Mouse (Mus musculus) cerebellum, adult 9-11 months (tissue): ENCODE measurements around the gene Dlgap5.
A peak's percentile ranks its signal among the peaks of the same experiment; 100 is the strongest.

Source experiments
- DNase-seq: peaks from one replicate; pipeline ENCODE4 v3.0.0; 2022

Dlgap5 gene

DNA sequence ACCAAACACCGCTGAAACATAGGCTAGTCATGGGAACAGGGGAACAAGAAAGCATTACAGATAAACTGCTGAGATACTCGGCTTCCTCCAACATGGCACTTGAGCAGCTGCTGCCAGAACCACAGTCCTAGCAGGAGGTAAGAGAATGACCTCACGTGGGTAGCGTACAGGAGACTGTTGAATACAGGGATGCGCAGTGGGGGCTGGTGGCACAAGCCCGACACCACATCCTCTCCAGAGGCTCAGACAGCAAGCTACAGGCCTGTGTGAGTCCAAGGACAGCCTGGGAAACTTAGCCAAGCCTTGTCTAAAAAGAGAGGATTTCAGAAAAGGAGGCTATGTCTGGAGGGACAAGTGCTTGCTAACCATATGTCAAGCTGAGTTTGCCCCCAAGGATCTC, 23.2 kb downstream of the Dlgap5 start:
- DNase-seq: no peak

DNA sequence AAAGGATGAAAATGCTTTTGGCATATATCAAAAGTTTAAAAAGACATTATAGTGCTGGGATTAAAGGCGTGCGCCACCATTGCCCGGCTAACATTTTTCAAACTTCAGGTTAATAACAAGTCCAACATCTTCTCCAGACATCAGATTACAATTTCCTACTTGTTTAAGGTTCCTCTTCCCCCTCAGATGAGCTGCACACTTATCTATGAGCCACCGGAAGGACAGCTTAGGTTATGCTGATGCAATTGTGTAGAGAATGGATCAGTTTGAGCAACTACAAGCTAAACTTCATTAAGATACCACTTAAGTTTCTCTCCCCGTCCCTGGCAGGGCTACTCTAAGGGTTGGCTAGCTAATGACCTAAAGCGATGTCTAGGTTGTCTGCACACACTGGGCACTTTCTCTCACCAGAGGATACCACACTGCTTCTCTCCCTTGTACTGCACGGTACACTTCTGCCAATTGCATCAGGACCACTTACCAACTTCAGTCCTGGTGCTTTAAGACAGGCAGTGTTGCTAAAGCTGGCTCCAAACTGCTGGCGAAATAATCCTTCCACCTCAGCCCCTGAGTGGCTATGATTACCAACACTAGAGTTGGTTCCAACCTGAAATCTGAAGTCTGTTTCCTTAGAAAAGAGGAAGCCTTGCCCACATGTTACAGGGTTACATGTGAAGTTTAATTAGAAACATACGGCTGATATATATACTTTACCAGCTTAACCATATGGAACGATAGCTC, 24.7 kb downstream of the Dlgap5 start:
- no peak for DNase-seq

DNA sequence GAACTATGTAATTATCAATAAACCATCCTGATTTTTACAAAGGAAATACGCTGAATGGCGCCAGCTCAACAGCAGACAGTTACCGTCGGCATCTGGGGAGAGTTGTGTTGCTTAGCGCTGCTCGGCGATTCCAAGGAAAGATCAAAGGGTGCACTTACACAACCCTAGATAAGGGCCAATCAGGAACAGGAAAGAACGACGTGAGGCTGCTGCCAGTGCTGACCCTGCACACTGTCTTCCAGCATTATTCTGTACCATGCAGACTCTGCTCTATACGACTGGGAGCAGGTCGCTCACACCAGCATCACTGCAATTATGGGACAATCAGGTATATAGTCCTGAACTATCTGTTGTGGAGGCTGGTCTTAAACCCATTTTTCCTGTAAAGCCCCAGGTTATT, 32.1 kb downstream of the Dlgap5 start:
- DNase-seq: no peak

DNA sequence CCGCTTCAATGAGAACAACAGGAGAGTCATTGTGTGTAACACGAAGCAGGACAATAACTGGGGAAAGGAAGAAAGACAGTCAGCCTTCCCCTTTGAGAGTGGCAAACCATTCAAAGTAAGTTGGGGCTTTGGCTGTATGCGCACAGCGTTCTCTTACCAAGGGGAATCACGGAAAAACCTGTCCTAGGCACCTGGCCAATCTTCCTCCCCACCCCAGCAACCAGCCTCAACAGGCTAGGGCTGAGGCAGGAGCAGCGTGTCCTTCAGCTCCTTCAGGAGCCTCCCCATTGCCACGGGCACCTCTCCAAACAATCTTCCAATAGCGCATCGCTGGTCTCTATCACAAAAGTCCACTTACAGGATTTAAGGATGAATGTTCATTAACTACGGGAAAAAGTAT, 33.6 kb downstream of the Dlgap5 start:
- DNase-seq: no peak

DNA sequence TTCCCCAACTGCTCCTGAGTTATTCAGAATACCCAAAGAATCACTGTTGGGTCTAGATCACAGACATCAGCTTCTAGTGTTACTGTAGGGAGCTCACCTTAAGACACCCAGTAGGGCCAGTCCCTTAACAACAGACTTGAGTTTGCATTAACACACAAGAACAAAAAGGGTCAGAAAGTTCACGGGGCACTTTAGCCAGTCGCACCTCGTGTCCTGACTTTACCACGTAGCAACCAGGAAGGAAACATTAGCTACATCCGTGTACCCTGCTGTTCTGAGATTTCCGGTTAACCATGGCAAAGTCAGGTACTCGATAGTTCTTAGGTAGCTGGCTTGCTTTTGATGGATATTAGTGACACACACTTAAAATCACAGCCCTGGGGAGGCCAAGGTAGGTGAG, 34.3 kb downstream of the Dlgap5 start:
- no peak for DNase-seq

DNA sequence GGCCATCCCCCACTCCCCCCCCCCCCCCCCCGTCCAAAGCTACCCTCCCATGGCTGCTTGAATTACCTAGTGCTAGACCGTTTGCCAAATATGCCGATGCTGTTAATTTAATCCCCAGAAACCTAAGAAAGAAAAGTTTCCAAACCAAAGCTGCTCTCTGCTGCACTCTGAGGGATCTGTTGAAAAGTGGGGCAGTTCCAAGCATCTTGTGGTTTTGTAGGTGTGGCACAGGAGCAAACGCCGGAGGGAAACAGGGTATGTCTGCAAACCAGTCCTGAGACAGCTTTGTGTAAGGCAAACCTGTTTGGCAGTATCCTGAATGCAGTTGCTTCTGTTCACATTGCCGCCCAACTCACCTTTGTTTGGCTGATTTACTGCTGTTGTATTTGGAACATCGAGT, 39.9 kb downstream of the Dlgap5 start:
- no peak for DNase-seq

DNA sequence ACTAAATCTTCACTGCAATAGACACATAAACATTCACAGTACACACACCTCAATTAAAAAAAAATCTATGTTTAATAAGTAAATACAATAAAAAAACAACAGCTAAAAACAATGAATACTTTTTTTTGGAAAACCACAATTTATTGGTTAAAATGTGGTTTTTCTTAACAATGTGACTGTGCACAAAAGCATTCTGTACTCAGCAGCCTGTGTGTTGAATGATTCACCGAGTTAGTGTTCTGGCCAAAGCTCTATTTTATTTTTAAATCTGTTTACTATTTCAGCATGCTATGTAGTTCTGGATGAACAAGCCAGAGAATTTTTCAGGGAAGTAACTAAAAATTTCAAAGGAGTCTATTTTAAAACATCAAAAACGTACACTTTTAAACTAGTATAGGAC, 41.7 kb downstream of the Dlgap5 start:
- no peak for DNase-seq

DNA sequence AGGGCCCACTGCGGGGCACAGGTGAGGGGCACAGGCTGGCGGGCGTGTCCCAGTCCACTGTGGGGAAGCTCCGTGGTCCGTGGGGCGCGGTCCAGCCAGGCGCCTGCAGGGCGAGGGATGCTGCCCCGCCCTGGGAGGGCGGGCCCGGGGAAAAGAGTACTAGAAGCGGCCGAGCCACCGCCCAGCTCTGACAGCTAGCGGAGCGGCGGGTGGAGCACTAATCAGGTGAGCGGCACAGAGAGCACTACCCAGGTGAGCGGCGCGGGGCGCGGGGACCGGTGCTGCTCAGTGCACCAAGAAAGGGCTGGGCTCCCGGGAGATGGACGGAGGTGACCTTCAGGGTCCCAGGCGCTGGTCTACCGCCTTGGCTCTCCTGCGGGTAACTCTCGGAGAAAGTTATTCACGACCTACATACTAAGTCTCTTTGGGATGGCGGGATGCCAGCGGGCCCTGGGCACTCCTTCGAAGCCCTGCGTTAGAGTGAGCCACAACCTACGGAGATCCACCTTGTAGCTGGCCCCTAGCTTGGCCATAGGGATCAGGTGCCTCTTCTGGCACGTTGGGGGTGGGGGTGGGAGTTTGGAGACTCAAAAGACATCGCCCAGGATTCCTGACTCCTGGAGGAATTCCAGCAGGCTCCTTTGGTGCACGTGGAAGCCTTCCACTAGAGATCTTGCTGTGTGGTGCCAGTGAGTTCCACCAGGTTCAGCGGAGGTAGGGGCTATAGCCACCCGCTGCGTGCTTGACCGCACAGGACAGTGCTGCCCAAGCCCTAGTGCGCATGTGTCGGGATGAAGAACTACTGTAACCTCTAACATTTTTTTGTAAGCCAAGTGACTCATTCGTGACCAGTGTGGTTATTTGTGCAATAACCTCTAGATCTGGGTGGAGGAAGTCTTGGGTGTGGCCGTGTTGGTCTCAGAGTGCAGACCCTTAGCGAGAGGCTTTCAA, 44.2 kb downstream of the Dlgap5 start:
- no peak for DNase-seq

DNA sequence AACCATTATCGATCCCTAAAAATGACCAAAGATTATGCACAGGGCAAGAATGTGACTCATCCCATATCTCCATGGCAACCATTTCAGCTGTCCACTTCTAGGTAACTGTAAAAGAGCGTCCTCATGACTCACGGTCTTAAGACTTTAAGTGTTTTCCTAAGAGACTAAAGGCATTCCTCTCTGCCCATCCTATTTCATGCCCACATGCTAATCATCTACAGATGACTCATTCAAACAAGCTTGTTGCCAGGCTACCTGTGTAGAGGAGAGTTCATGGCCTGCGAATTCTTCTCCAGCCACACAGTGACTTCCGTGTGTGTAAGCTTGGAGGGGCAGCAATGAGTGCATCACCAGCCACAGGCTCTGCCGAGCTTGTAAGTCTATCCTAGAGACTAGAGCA, 46.5 kb downstream of the Dlgap5 start:
- no peak for DNase-seq

DNA sequence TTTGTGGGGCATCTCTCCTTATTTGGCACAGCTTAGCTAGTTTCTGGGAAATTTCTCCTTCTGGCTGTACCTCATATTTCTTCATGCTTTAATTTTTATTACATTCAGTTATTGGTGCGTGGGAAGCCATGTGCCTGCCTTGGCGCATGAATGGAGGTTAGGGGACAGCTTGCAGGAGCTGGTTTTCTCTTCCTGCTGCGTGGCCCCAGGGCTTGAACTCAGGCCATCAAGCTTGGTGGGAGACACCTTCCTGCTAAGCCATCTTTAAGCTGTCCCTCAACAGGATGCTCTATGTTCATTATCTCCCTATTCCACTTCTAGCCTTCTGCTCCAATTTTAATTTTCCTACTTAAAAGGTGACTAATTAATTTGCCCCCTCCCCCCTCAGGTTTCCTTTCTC, 47.4 kb downstream of the Dlgap5 start:
- DNase-seq: no peak

DNA sequence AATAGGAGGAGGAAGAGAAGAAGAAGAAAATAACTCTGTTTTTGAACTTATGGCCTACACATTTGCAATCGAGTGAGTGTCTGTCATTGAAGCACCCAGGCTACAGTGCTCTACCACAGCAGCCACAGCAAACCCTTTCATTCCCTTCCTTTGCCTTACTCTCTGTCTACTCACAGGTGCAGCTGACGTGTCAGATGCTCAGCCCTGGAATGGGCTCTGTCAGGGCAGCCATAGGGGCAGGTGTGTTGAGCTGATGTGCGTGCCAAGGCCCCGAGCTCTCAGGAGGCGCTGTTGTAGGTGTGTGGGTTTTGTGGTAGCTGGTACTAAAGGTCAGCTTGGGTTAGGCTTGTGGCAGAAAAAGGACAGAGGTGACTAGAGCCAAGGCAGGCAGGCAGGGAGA, 48.5 kb downstream of the Dlgap5 start:
- no peak for DNase-seq

DNA sequence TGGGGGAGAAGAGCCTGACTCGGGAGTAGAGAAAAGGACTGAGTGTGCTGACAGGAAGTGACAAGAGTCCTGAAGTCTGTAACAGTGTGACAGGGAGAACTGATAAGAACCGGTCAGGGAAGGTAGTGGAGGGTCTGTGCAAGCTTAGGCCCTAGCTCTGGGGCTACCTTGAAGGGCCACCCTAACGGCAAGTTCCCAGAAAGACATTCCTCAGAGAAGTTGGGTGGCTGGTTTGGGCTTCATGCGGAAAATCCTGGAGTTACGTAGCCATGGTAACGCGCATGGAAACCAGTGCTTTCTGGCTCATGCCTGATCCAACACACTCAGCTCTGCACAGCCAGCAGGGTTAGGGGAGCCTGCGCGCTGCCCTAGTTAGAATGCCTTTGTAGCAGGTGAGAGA, 50.7 kb downstream of the Dlgap5 start, which contains the start of gene Lgals3:
Gene Lgals3, plus strand, starts transcription at position 291 of the 400 bp plus-strand sequence.
- no peak for DNase-seq

DNA sequence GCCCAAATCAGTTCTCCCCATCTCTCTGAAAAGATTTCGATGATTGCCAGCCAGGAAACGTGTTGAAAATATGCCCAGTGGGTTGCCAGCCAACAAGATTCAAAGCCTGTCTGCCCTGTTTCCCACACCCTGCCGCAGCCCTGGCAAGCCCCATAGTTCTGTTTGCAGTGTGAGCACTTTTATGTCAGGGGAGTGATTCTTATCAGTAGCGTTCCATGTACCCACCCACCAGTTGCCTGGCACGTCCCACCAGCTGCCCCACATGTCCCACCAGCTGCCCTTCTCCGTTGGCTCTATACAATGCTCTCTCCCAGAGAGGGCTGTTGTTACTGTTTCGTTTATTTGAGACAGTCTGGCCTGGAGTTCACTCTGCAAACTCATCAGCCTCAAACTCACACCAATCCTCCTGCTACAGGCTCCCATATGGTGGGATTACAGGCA, 51.3 kb downstream of the Dlgap5 start:
- DNase-seq: peak; percentile 22

DNA sequence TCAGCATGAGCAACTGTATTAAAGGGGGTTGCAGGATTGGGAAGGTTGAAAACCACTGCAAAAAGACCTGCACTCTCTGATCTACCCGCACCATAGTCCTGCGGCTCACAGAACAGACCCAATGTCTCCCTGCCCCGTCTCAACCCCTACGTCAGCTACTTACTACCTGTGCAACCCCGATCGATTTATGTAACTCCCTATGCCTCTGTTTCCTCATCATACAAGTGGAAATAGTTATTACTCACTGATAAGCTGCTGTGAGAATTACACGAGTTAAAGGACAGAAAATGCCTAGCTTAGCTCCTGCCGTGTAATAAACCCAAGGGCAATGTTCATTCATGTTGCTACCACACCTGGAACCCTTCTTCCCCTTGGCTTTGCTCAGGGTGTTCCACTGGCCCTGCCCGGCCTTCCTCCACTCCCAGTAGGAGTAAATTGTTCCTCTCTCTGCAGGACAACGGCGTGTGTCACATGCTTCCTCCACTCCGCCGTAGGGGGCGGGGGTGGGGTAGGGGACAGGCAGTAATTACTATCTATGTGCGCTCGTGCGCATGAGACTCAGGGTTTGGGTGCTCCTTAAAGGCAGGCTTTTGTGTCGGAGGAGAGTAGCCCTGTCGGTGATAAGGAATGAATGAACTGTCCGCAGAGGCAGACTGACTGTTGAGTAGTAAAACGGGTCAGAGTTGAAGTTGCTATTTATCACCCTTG, 53.3 kb downstream of the Dlgap5 start:
- DNase-seq: no peak

DNA sequence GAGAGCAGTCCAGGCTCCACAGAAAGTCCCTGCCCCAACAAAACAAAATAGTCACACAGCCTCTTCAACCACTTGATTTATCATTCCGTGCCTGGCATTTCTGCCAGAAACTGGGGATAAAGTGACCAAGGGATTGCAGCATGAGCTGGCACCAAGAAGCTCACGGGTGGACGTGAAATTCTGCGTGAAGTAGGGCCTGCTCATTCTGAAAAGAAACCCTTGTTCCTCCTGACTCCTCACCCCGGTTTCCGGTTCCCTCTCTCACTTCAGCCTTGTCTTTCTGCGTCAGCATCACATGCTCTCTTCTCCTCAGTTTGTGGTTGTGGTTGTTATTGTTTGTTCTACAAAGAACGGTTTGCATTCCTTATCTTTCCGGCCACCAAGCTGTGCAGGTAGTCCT, 56.3 kb downstream of the Dlgap5 start:
- DNase-seq: no peak

DNA sequence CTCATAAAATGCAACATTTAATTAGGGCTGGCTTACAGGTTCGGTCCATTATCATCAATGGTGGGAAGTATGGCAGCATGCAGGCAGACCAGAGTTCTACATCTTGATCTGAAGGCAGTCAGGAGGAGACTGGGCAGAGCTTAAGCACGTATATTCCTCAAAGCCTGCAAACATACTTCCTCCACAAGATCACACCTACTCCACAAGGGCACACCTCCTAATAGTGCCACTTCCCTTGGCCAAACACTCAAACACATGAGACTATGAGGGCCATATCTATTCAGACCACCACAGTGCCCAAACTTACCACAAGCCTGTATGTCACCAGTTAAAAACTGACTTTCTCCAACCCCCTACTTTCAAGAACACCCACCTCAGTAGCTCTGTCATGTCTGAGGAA, 56.8 kb downstream of the Dlgap5 start:
- DNase-seq: no peak

DNA sequence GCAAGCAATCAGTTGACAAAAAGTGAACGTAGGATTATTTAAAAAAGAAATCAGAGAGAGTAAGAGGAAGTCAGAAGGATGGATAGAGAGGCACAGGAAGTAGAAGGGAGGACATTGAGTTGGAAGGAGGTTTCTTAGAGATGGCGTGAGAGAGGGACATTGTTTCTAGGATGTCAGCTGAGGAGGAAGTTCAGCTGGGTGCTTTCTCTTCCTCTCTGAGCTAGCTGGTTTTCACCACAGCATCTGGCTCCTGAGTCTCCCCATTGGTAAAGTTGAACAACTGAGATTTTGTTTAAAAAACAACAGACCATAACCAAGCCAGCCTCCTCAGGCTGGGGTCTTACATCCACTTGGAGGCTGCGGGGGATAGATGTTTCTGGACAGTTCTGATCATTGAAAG, 58.6 kb downstream of the Dlgap5 start:
- DNase-seq: no peak

DNA sequence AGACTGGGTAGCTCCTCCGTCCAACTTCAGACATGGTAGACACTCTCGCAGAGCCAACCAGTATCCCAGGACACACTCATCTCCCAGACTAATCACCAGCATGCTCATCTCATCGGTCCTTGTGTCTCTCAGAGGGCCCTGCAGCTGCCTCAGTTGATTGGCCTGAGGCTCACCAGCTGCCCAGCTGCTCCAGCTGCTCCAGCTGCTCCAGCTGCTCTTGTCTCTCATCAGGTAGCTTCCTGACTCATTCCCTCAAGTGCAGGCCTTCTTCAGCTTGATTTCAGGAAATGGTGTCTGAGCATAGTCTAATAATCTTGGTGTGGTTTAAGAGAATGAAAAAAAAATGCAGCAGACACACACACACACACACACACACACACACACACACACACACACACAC, 61.6 kb downstream of the Dlgap5 start:
- DNase-seq: no peak

DNA sequence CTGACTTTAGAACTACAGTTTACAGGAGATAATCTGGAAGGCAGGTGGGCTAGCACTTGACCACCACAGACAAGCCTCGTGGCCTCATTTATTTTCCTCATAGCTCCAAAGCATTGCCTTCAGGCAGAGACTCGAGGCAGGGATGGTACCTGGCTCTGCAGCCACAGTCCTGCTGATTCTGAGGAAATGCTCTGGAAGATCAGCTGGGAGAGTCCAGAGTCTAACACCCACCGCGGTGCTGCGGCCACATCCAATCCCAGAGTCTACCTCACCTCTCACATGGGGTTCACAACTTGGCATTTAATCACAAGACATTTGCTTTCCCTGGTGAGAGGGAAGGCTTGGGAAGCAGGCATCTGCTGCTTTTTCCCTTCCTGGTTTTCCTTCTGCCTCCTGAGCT, 63.3 kb downstream of the Dlgap5 start:
- no peak for DNase-seq

DNA sequence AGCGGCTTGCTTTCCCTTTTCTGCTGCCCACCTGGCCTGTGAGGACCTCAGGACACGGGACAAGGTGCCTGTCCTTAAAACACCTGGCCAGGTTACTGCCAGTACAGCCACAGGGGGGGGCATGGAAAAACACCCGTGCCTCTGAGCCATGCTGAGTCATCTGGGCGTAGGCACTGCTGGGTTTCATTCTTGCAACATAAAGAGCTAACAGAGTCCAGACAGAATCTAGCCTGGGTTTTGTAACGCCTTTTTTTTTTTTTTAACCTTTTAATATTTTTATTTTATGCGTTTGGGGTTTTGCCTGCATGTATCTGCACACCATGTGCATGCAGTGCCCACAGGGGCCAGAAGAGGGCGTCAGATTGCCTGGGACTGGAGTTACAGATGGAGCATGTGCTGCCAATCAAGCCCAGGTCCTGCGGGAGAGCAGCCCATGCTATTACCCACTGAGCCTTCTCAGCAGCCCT, 64.1 kb downstream of the Dlgap5 start:
- no peak for DNase-seq

DNA sequence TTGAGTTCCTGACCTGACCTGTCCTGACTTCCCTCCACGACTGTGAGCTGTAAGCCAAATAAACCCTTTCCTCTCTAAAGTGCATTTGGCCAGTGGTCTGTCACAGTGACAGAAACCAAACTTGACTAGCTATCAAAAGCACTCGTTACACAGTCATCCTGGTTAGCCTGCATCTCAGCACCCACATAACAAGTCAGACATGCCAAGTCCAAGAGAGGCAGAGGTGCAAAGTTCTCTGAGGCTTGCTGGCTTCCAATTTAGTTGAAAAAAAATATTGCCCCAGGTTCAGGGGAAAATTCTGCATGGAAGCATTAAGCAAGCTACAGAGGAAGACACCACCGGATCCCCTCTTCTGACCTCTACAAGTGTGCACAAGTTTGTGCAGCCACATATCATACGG, 65.0 kb downstream of the Dlgap5 start:
- DNase-seq: no peak

DNA sequence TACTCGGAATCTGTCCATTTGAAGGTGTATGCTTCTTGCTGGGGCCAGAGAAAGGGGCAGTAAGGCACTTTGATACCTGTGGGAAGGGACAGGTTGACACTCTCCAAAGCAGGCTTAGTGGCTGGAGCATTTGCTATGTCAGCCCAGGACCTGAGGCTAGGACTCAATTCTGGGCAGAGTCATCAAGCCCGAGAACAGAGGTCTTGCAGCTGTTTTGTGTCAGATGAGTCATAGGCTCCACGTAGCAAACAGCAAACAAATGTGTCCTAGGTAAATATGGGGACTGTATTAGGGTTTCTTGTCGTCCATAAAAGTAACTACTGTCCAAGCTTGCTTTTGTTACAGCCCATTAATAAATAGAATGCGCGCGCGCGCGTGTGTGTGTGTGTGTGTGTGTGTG, 65.9 kb downstream of the Dlgap5 start:
- DNase-seq: no peak

DNA sequence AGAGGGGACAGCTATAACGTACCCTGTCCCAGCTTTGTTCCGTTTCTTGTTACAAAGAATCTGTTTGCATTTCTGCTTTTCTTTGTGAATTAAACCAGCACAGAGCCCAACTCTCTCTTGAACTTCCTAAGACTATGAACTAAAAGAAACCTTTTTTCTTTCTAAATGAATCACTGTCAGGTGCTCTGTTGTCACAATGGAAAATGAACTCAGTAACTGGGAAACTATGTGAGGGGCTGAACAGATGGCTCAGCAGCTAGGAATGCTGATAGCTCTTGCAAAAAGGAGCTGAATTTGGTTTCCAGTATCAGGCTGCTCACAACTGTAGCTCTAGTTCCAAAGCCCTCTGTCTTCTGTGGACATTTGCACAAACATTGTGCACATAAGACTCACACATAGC, 67.2 kb downstream of the Dlgap5 start:
- no peak for DNase-seq
